Comparison of ENCODE assay signal across 27 mouse cellular contexts in the genomic region with DNA sequence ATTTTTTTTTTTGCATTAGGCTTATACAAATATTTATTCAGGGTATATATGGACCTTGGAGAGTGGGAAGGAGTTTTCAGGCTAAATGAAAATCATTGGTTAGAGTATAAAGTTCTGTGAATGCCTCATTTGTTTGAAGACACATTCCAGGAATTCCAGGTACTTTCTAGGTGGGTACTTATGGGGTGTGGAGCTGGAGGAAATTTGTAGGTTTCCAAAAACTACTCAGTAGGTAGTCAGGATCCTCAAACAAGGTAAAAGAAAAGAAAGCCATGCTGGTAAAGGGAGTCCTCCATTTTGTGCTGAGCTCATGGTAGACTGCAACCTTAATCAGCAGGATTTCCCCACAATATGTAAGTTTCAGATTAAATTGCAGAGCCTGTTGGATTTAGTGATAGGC. TPM values are rescaled to one million over a fixed set of nuclear protein-coding genes. Genes with fewer than 3 reads are reported as not detected.
"Had no signal": no experiment of that assay in that cellular context is flagged by ENCODE, and none has a peak within 500 bp of the region (broad histone marks: within the 10 kb centered on the region; RNA-seq: fewer than 3 reads in every experiment).

No protein-coding gene starts in this region.

- H3K4me3 ChIP-seq: liver, embryonic 12.5 days; midbrain, embryonic 10.5 days; midbrain, embryonic 12.5 days; myocyte; neural tube, embryonic 13.5 days; neural tube, embryonic 15.5 days had no signal

- H3K36me3 ChIP-seq: liver, embryonic 12.5 days; midbrain, embryonic 10.5 days; midbrain, embryonic 12.5 days; neural tube, embryonic 13.5 days; neural tube, embryonic 15.5 days had no signal

- H3K9ac ChIP-seq: liver, embryonic 12.5 days; liver, embryonic 14.5 days; midbrain, embryonic 12.5 days; neural tube, embryonic 13.5 days; neural tube, embryonic 15.5 days had no signal

- H3K4me2 ChIP-seq: liver, embryonic 12.5 days; midbrain, embryonic 12.5 days; neural tube, embryonic 13.5 days; neural tube, embryonic 15.5 days had no signal

- H3K4me1 ChIP-seq: liver, embryonic 12.5 days; midbrain, embryonic 10.5 days; midbrain, embryonic 12.5 days; neural tube, embryonic 13.5 days; neural tube, embryonic 15.5 days had no signal

- DNase-seq: lung, adult 2 months; lung, postnatal 36 days; midbrain, embryonic 14.5 days; retina, postnatal 1 day; right cerebral cortex, adult 18-20 months; right cerebral cortex, postnatal 25 days; right cerebral cortex, postnatal 4 days; spleen, adult 18-20 months; thymus, adult 18-20 months; thymus, postnatal 14 days; thymus, postnatal 4 days had no signal

- H3K27me3 ChIP-seq: liver, embryonic 12.5 days; midbrain, embryonic 12.5 days; neural tube, embryonic 13.5 days; neural tube, embryonic 15.5 days had no signal

- H3K9me3 ChIP-seq: liver, embryonic 12.5 days; midbrain, embryonic 10.5 days; midbrain, embryonic 12.5 days; neural tube, embryonic 15.5 days had no signal

- H3K27ac ChIP-seq: liver, embryonic 12.5 days; liver, embryonic 14.5 days; midbrain, embryonic 10.5 days; midbrain, embryonic 12.5 days; neural tube, embryonic 13.5 days; neural tube, embryonic 15.5 days had no signal

- ATAC-seq: liver, embryonic 12.5 days; midbrain, embryonic 16.5 days had no signal

RNA-seq across cellular contexts. Expression of gene Speer3, which starts 35.3 kb away (rescaled TPM):
- polyA plus RNA-seq: liver, adult 2 months; liver, embryonic 12.5 days; liver, embryonic 14.5 days; liver, embryonic 16.5 days; lung, adult 2 months; midbrain, embryonic 10.5 days; midbrain, embryonic 12.5 days; midbrain, embryonic 14.5 days; midbrain, embryonic 16.5 days; myocyte; neural tube, embryonic 11.5 days; neural tube, embryonic 13.5 days; neural tube, embryonic 15.5 days; small intestine, adult 2 months; stomach, embryonic 14.5 days; stomach, embryonic 16.5 days; thymus, postnatal 0 days; urinary bladder, adult 2 months had no signal
